Mouse (Mus musculus): Measurements from ENCODE around the gene Gm9844.
"Not testable (repeated sequence)": the region's sequence is repeated elsewhere in the genome, so short reads cannot be mapped to it uniquely, and the experiment has no call there.

The Gm9844 gene

GRCm38 (mm10) chr7:24861913-24862312, at the start of gene Gm9844:
Gene Gm9844 (plus strand): TSS chr7:24862213.
- no peak for DNase-seq

- DNase-seq: peak; percentile 72
Measured at GRCm38 (mm10) chr7:24817502-24817901, 44.5 kb upstream of the Gm9844 start.

- DNase-seq: no peak
Measured at GRCm38 (mm10) chr7:24824452-24824851, 37.6 kb upstream of the Gm9844 start.

- no peak for DNase-seq
Measured at GRCm38 (mm10) chr7:24827181-24827580, 34.8 kb upstream of the Gm9844 start.

GRCm38 (mm10) chr7:24838732-24839409, 23.1 kb upstream of the Gm9844 start:
- DNase-seq: not testable (repeated sequence)

GRCm38 (mm10) chr7:24839410-24839808, 22.6 kb upstream of the Gm9844 start:
- no peak for DNase-seq

GRCm38 (mm10) chr7:24840331-24840730, 21.7 kb upstream of the Gm9844 start:
- no peak for DNase-seq

- no peak for DNase-seq
Measured at GRCm38 (mm10) chr7:24841009-24841408, 21.0 kb upstream of the Gm9844 start.

- no peak for DNase-seq
Measured at GRCm38 (mm10) chr7:24844144-24844543, 17.9 kb upstream of the Gm9844 start.

- no peak for DNase-seq
Measured at GRCm38 (mm10) chr7:24845181-24845580, 16.8 kb upstream of the Gm9844 start.

GRCm38 (mm10) chr7:24845713-24846112, 16.3 kb upstream of the Gm9844 start:
- DNase-seq: no peak

GRCm38 (mm10) chr7:24846576-24846975, 15.4 kb upstream of the Gm9844 start:
- not testable (repeated sequence) for DNase-seq

GRCm38 (mm10) chr7:24850162-24850561, 11.9 kb upstream of the Gm9844 start:
- DNase-seq: peak; percentile 87

GRCm38 (mm10) chr7:24850899-24851303, 11.1 kb upstream of the Gm9844 start:
- DNase-seq: peak; percentile 9

- no peak for DNase-seq
Measured at GRCm38 (mm10) chr7:24851596-24852325, 10.3 kb upstream of the Gm9844 start.

GRCm38 (mm10) chr7:24852557-24853232, 9.3 kb upstream of the Gm9844 start:
- no peak for DNase-seq

- no peak for DNase-seq
Measured at GRCm38 (mm10) chr7:24853233-24853563, 8.8 kb upstream of the Gm9844 start.

GRCm38 (mm10) chr7:24853695-24854094, 8.3 kb upstream of the Gm9844 start:
- no peak for DNase-seq

GRCm38 (mm10) chr7:24856460-24857120, 5.4 kb upstream of the Gm9844 start:
- DNase-seq: no peak

- no peak for DNase-seq
Measured at GRCm38 (mm10) chr7:24859234-24859633, 2.8 kb upstream of the Gm9844 start.

GRCm38 (mm10) chr7:24862853-24863252, 840 bp downstream of the Gm9844 start:
- DNase-seq: no peak

- no peak for DNase-seq
Measured at GRCm38 (mm10) chr7:24864156-24864555, 2.1 kb downstream of the Gm9844 start.

GRCm38 (mm10) chr7:24869080-24869479, 7.1 kb downstream of the Gm9844 start:
- DNase-seq: no peak
